Mouse (Mus musculus) liver, embryonic 16.5 days (tissue): ENCODE results near the gene Ap1m2. TPM values are rescaled to one million over a fixed set of nuclear protein-coding genes. Genes with fewer than 3 reads are reported as not detected.
"Not testable (repeated sequence)": the region's sequence is repeated elsewhere in the genome, so short reads cannot be mapped to it uniquely, and the experiment has no call there.

Experiments
- ATAC-seq: fragments of 200-750 bp; cut with Nextera tagmentation; 2 replicates; pipeline ENCODE4 v1.8.0; 2017; ENCODE audit warnings: low read depth, mild to moderate bottlenecking, moderate number of reproducible peaks, moderate library complexity
- H3K27ac ChIP-seq: fragments of 300-500 bp; sonication (generic); 2 replicates; pipeline ENCODE4 v1.5.1; 2014; ENCODE audit warnings: mild to moderate bottlenecking, low read length
- H3K27me3 ChIP-seq: fragments of 300-500 bp; sonication (generic); 2 replicates; pipeline ENCODE4 v1.6.1; 2014; ENCODE audit warnings: low read depth, low read length, mixed read lengths; ENCODE audit not compliant: control insufficient read depth, insufficient read depth
- H3K36me3 ChIP-seq: fragments of 300-500 bp; sonication (generic); 2 replicates; pipeline ENCODE4 v1.6.1; 2014; ENCODE audit warnings: mild to moderate bottlenecking; ENCODE audit not compliant: control insufficient read depth, insufficient read depth
- H3K4me1 ChIP-seq: fragments of 300-500 bp; sonication (generic); 2 replicates; pipeline ENCODE4 v1.6.1; 2014; ENCODE audit warnings: low read depth, low read length, mixed read lengths; ENCODE audit not compliant: control insufficient read depth
- H3K4me2 ChIP-seq: fragments of 300-500 bp; sonication (generic); 2 replicates; pipeline ENCODE4 v1.6.1; 2014; ENCODE audit warnings: low read depth, low read length, mixed read lengths
- H3K4me3 ChIP-seq: fragments of 300-500 bp; sonication (generic); 2 replicates; pipeline ENCODE4 v1.5.1; 2014; ENCODE audit warnings: low read depth, mild to moderate bottlenecking, low read length
- H3K9ac ChIP-seq: fragments of 300-500 bp; sonication (generic); 2 replicates; pipeline ENCODE4 v1.6.1; 2014; ENCODE audit warnings: low read depth, low read length
- H3K9me3 ChIP-seq: fragments of 300-500 bp; sonication (generic); replicated peaks from 2 replicates; pipeline ENCODE4 v1.6.1; 2016; ENCODE audit warnings: low read length; ENCODE audit not compliant: control insufficient read depth
- WGBS: fragments of 180-500 bp; shearing (Covaris S2); extraction: QIAGEN DNeasy Blood & Tissue Kit; methylation state at CpG from one replicate; pipeline ENCODE4 v1.1.7; 2014; ENCODE audit not compliant: insufficient replicate concordance; 5-methylcytosine and 5-hydroxymethylcytosine counted together
- polyA plus RNA-seq: library from polyadenylated mRNA; unstranded; fragments of >200 nt; fragmentation: Nextera tagmentation; extraction: Ambion mirVana; gene quantifications from 2 replicates; pipeline ENCODE4 v1.2.1, GENCODE M21; 2015

Ap1m2 gene
- polyA plus RNA-seq, 1 experiment from 2014 or later = 1.1 TPM

GRCm38 (mm10) chr9:21309150-21309741, 2.9 kb downstream of the Ap1m2 start:
- Histone ChIP-seq H3K36me3 (no peaks in the 10 kb centered on the region), H3K4me1 (peaks cover 6% of the 10 kb centered on the region), H3K4me3 (no peak overlapping the region), H3K9me3 (no peaks in the 10 kb centered on the region), H3K9ac (no peak overlapping the region), H3K4me2 (no peak overlapping the region), H3K27me3 (peaks cover 15% of the 10 kb centered on the region), H3K27ac (no peak overlapping the region)
- 64% methylated on average over 15 of the region's 15 CpGs for WGBS
- no peak for ATAC-seq

GRCm38 (mm10) chr9:21305065-21305464, 7.1 kb downstream of the Ap1m2 start:
- no peaks in the 10 kb centered on the region for H3K36me3 ChIP-seq
- H3K27ac ChIP-seq = no peak overlapping the region
- no peak overlapping the region for H3K4me2 ChIP-seq
- WGBS = 62% methylated on average over 7 of the region's 7 CpGs
- H3K27me3 ChIP-seq = no peaks in the 10 kb centered on the region
- no peak for ATAC-seq
- H3K9ac ChIP-seq = no peak overlapping the region
- no peak overlapping the region for H3K4me3 ChIP-seq
- H3K9me3 ChIP-seq = no peaks in the 10 kb centered on the region
- H3K4me1 ChIP-seq = no peaks in the 10 kb centered on the region

- H3K4me3 ChIP-seq = no peak overlapping the region
- H3K9ac ChIP-seq = no peak overlapping the region
- H3K27me3 ChIP-seq = no peaks in the 10 kb centered on the region
- WGBS = 76% methylated on average over 10 of the region's 10 CpGs
- no peak for ATAC-seq
- H3K4me2 ChIP-seq = no peak overlapping the region
- H3K36me3 ChIP-seq = no peaks in the 10 kb centered on the region
- H3K27ac ChIP-seq = no peak overlapping the region
- no peaks in the 10 kb centered on the region for H3K4me1 ChIP-seq
- no peaks in the 10 kb centered on the region for H3K9me3 ChIP-seq
These were observed 13.1 kb downstream of the Ap1m2 start for GRCm38 (mm10) chr9:21299014-21299413.

GRCm38 (mm10) chr9:21292271-21292670, 19.9 kb downstream of the Ap1m2 start:
- Histone ChIP-seq H3K27me3 (no peaks in the 10 kb centered on the region), H3K4me3 (peak overlapping the region; percentile 77), H3K27ac (peak overlapping the region; percentile 94), H3K9ac (peak overlapping the region; percentile 82), H3K36me3 (peaks cover 10% of the 10 kb centered on the region; the same call in 1 of the 2 replicates), H3K4me1 (peaks cover 19% of the 10 kb centered on the region), H3K4me2 (peak overlapping the region; percentile 67), H3K9me3 (no peaks in the 10 kb centered on the region)
- WGBS = 68% methylated on average over 3 of the region's 3 CpGs
- no peak for ATAC-seq

GRCm38 (mm10) chr9:21291868-21292267, 20.3 kb downstream of the Ap1m2 start:
- WGBS = 11% methylated on average over 7 of the region's 7 CpGs
- peaks cover 23% of the 10 kb centered on the region for H3K4me1 ChIP-seq
- not testable (repeated sequence) for ATAC-seq, H3K9me3 ChIP-seq, H3K27me3 ChIP-seq
- H3K4me3 ChIP-seq = peak overlapping the region; percentile 77
- H3K4me2 ChIP-seq = peak overlapping the region; percentile 67
- peak overlapping the region; percentile 82 for H3K9ac ChIP-seq
- H3K27ac ChIP-seq = peak overlapping the region; percentile 94
- peaks cover 10% of the 10 kb centered on the region; the same call in 1 of the 2 replicates for H3K36me3 ChIP-seq

- H3K9me3 ChIP-seq = no peaks in the 10 kb centered on the region
- no peaks in the 10 kb centered on the region for H3K27me3 ChIP-seq
- H3K4me1 ChIP-seq = peaks cover 29% of the 10 kb centered on the region
- H3K36me3 ChIP-seq = peaks cover 10% of the 10 kb centered on the region; the same call in 1 of the 2 replicates
- ATAC-seq = peak; percentile 85
- peak within 1 kb of the TSS; percentile 87 for H3K9ac ChIP-seq
- peak within 1 kb of the TSS; percentile 77 for H3K4me3 ChIP-seq
- WGBS = under 1% methylated on average over 51 of the region's 51 CpGs
- peak within 1 kb of the TSS; percentile 80 for H3K4me2 ChIP-seq
- H3K27ac ChIP-seq = peak within 1 kb of the TSS; percentile 94
These were observed 20.9 kb downstream of the Ap1m2 start, which contains the start of gene Cdkn2d for GRCm38 (mm10) chr9:21291022-21291787. Gene Cdkn2d (minus strand): TSS chr9:21291407.

GRCm38 (mm10) chr9:21290589-21290988, 21.5 kb downstream of the Ap1m2 start:
- 0% methylated on average over 20 of the region's 20 CpGs for WGBS
- Histone ChIP-seq H3K4me1 (peaks cover 30% of the 10 kb centered on the region), H3K27me3 (no peaks in the 10 kb centered on the region), H3K4me3 (peak overlapping the region; percentile 77), H3K27ac (peak overlapping the region; percentile 94), H3K4me2 (peak overlapping the region; percentile 80), H3K36me3 (peaks cover 11% of the 10 kb centered on the region; the same call in 1 of the 2 replicates), H3K9me3 (no peaks in the 10 kb centered on the region), H3K9ac (peak overlapping the region; percentile 87)
- ATAC-seq = peak; percentile 0; the same call in 1 of the 2 replicates

- WGBS = 61% methylated on average over 2 of the region's 2 CpGs
- peak overlapping the region; percentile 87 for H3K9ac ChIP-seq
- peak overlapping the region; percentile 94 for H3K27ac ChIP-seq
These were observed 22.8 kb downstream of the Ap1m2 start for GRCm38 (mm10) chr9:21289337-21289671.

More at GRCm38 (mm10) chr9:21289337-21289671, 22.8 kb downstream of the Ap1m2 start:
- peak overlapping the region; percentile 77 for H3K4me3 ChIP-seq
- H3K4me1 ChIP-seq = peaks cover 32% of the 10 kb centered on the region
- no peaks in the 10 kb centered on the region for H3K9me3 ChIP-seq
- no peak for ATAC-seq
- H3K4me2 ChIP-seq = peak overlapping the region; percentile 80
- peaks cover 21% of the 10 kb centered on the region for H3K36me3 ChIP-seq
- no peaks in the 10 kb centered on the region for H3K27me3 ChIP-seq
